Mouse (Mus musculus): ENCODE measurements around the gene Lamtor4.
"Not testable (repeated sequence)": the region's sequence is repeated elsewhere in the genome, so short reads cannot be mapped to it uniquely, and the experiment has no call there.

Lamtor4 gene

GRCm38 (mm10) chr5:138255353-138256093 is at the start of gene Lamtor4:
Lamtor4 (plus strand) TSS chr5:138255482.
- peak; percentile 96 to 99 for DNase-seq (ENCODE audit: low spot score in 2 of 2)

GRCm38 (mm10) chr5:138207253-138207652 is 48.0 kb upstream of the Lamtor4 start:
- no peak for DNase-seq (ENCODE audit: low spot score in 2 of 2)

DNA sequence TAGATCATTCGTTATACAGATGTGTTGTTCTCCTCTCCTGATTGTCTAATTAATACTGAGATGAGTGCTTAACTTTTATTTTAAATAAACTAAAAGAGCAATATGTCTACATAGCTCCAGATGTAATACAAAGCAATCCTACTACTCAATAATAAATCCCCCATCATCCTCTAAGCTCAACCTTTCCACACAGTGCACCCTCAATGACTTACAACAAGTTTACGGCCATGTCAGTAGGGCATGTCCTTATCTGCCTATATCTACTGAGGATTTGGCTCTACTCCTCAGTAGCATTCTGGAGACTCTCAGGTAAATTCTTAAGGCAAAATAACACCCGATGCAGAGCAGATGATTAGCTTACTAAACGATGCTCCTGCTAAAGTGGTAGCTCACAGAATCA is 47.4 kb upstream of the Lamtor4 start:
- DNase-seq (ENCODE audit: low spot score in 2 of 2): no peak

DNA sequence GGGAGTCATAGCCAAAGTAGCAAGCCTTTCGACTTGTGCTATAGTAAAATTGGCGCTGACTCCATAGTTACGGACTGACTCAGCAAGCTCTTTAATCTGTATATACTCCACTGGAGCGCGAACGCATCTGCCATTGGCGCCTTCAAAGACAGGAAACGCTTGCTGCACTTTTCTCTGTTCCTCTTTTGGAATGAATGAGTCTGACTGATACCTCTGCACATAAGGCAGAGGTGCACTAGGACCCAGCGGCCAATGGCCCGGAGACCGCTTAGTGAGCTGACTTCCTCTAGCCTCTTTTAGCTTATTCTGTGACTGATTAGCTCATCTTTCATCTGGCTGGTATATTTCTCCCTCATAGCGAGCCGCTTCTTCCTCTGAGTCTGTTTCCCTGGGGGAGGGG is 38.6 kb upstream of the Lamtor4 start:
- not testable (repeated sequence) for DNase-seq (ENCODE audit: low spot score in 2 of 2)

DNA sequence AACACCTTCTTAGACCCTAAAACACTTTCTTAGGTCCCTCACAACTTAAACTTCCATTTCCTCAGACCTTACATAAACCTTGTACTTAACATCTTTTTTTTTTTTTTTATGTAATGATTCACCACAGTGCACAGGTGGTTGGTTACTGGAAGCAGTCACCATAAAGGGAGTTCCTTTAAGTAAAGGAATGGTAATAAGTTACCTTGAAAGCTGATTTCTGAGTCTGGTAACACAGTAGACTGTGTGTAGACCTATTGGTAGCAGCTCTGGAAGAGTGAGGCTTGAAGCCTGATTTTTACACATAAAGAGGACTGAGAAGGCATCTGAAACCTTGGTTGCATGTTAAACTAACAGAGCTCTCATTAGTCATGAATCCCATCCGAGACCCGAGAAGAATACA is 35.4 kb upstream of the Lamtor4 start:
- no peak for DNase-seq (ENCODE audit: low spot score in 2 of 2)

GRCm38 (mm10) chr5:138222111-138222510 is 33.2 kb upstream of the Lamtor4 start:
- DNase-seq (ENCODE audit: low spot score in 2 of 2): peak; percentile 50 to 61

GRCm38 (mm10) chr5:138223287-138223686 is 32.0 kb upstream of the Lamtor4 start:
- DNase-seq (ENCODE audit: low spot score in 2 of 2): no peak

DNA sequence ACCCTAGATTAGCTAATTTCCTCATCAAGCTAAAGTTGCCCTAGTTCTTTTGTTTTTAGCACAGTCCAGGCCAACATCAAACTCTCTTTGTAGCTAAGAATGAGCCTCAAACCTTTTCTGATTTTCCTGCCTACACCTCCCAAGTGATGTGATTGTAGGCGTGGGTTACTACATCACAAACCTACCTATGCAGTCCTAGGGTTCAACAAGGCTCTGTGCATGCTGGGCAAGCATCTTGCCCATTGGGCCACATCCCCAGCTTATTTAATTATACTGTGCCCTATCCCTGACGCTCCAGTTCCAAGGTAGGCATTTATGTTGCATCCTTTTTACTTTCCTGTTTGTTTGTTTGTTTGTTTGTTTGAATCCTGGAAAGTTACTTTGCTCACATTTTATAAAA is 29.6 kb upstream of the Lamtor4 start, which contains the start of gene Nxpe5:
Gene Nxpe5 (plus strand): TSS at position 199 of the 400 bp plus-strand sequence.
- DNase-seq (ENCODE audit: low spot score in 2 of 2): no peak

DNA sequence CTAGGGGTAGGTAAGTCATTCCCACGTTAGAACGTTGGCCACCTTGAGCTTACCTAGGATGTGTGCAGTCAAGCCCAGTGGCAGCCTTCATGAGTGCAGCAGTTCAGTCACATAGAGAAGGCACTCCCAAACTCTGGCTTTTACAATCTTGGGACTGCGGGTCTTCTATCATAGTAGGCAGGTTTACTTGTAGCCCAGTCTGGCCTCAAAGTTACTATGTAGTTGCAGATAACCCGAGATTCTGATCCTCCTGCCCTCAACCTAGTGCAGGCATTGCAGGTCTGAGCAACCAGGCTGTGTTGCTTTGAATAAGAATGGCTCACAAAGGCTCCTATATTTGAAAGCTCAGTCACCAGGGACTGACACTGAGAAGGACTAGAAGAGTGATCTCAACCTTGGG is 28.8 kb upstream of the Lamtor4 start:
- no peak for DNase-seq (ENCODE audit: low spot score in 2 of 2)

- DNase-seq (ENCODE audit: low spot score in 2 of 2): no peak
Observed at GRCm38 (mm10) chr5:138227367-138227766, 27.9 kb upstream of the Lamtor4 start.

DNA sequence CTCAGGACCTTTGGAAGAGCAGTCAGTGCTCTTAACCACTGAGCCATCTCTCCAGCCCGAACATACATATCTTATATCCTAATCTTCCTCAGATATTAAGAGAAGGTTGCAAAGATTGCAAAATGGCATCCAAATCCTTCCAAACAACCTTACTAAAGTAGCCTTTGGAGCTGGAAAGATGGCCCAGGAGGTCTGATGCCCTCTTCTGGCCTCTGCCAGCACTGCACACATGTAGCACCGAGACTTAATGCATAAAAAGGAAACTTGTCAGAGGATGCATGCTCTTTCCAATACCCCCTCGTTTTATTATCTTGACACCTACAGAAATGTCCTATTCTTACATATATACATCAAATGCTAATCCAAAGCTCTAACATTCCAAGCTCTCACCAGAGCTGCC is 27.3 kb upstream of the Lamtor4 start:
- DNase-seq (ENCODE audit: low spot score in 2 of 2): no peak

DNA sequence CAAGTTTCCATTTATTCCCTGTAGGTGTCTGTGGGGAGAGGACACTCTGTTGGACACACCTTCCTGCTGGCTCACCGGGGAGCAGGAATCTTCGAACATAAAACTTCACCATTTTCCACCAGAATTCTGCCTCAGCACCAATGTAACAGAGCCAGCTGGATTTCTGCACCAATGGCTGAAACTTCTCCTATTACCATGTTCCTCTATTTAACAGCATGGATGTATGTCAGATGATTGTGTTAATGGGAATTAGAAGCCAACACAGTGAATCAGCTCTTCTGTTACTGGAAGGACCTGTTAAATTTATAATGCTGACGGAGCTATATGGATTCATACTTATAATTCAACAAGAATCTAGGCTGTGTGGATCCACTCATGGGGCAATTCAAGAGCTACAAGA is 25.8 kb upstream of the Lamtor4 start:
- DNase-seq (ENCODE audit: low spot score in 2 of 2): no peak

GRCm38 (mm10) chr5:138233778-138234177 is 21.5 kb upstream of the Lamtor4 start:
- no peak for DNase-seq (ENCODE audit: low spot score in 2 of 2)

GRCm38 (mm10) chr5:138234224-138234623 is 21.1 kb upstream of the Lamtor4 start:
- no peak for DNase-seq (ENCODE audit: low spot score in 2 of 2)

DNA sequence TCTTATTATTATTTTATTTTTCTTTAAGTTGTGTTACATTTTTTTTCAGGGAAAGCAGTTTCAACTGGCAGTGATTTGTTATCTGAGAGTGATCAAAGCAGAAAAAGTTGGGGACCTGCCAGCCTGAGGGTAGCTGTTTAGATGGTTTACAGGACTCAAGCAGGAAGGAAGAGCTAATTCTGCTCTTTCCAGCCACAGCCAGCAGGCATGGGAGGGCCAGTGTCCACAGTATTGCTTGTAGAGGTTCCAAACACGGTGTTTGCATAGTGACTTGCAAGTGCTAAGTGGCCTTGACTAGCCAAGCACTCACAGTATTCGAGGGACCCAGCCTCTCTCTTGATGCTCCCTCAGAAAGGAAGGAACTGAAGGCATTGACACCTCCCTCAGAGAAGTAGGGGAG is 13.8 kb upstream of the Lamtor4 start:
- DNase-seq (ENCODE audit: low spot score in 2 of 2): no peak

- no peak for DNase-seq (ENCODE audit: low spot score in 2 of 2)
Observed at GRCm38 (mm10) chr5:138251144-138251543, 4.1 kb upstream of the Lamtor4 start.

DNA sequence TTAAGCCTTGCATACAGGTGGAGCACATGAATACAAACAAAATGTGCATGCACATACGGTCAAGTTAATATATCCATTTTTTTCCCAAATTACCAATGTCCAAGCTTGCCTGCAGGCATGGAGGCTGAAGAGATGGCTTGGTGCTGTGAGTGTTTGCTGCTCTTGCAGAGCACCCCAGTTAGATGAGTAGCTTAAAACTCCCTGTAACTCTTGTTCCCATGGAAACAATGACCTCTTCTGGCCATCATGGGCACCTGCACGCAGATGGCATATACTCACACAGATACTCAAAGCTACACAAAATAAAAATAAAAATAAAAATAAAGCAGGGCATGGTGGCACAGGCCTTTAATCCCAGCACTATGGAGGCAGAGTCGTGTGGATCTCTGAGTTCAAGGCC is 2.2 kb upstream of the Lamtor4 start:
- no peak for DNase-seq (ENCODE audit: low spot score in 2 of 2)

GRCm38 (mm10) chr5:138256094-138256467 is 799 bp downstream of the Lamtor4 start:
- no peak for DNase-seq (ENCODE audit: low spot score in 2 of 2)

- DNase-seq (ENCODE audit: low spot score in 2 of 2): no peak
Observed at GRCm38 (mm10) chr5:138256966-138257584, 1.8 kb downstream of the Lamtor4 start.

- DNase-seq (ENCODE audit: low spot score in 2 of 2): no peak
Observed at GRCm38 (mm10) chr5:138257585-138257978, 2.3 kb downstream of the Lamtor4 start.

GRCm38 (mm10) chr5:138258078-138258477 is 2.8 kb downstream of the Lamtor4 start:
- no peak for DNase-seq (ENCODE audit: low spot score in 2 of 2)

DNA sequence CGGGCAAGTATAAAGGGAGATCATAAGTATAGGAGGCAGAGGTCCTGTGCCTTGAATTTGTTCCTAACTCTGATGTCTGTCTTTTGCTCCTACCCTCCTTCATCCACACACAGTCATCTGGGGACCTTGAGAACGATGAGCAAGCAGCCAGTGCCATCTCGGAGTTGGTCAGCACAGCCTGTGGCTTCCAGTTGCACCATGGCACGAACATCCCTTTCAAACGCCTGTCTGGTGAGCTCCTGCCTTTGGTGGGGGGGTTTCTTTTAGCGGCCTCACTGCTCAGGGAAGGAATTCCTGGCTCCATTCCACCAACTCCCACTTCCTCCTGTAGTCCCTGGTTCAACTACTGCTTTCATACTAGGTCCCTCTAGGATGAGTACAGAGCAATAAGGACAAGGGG is 3.3 kb downstream of the Lamtor4 start:
- no peak for DNase-seq (ENCODE audit: low spot score in 2 of 2)

- no peak for DNase-seq (ENCODE audit: low spot score in 2 of 2)
Observed at GRCm38 (mm10) chr5:138258993-138259392, 3.7 kb downstream of the Lamtor4 start.

Measured in right cerebral cortex, postnatal 36 days (tissue).